Mouse (Mus musculus) gonadal fat pad, adult 2 months (tissue): ENCODE measurements around the gene Acss3. TPM values are rescaled to one million over a fixed set of nuclear protein-coding genes. Genes with fewer than 3 reads are reported as not detected.

Experiments
- polyA plus RNA-seq: library from polyadenylated mRNA; depleted of rRNA; stranded (reverse); fragments of >200 nt; gene quantifications from 2 replicates; pipeline ENCODE4 v1.2.3, GENCODE M21; 2012; rRNA removed

The Acss3 gene
- polyA plus RNA-seq, 1 experiment, result 18.7 TPM

Other genes with a start within 250 kb of the Acss3 start
- gene Lin7a, start 148.0 kb upstream of the Acss3 start, polyA plus RNA-seq, result 0.49 and 1.5 TPM in 2 replicates